ENCODE assay signal across 15 mouse cellular contexts in genomic region chr3:93368171-93368570, GRCm38 (mm10). TPM values are rescaled to one million over a fixed set of nuclear protein-coding genes. Genes with fewer than 3 reads are reported as not detected.
"Had no signal": no experiment of that assay in that cellular context is flagged by ENCODE, and none has a peak within 500 bp of the region (broad histone marks: within the 10 kb centered on the region; RNA-seq: fewer than 3 reads in every experiment).

No protein-coding gene starts in this region.

- DNase-seq: kidney, postnatal 25 days; liver, embryonic 13.5 days; thymus, postnatal 4 days had no signal

- H3K27ac ChIP-seq: left cerebral cortex, adult 2 months; limb, embryonic 10.5 days; macrophage; midbrain, embryonic 15.5 days; neural tube, embryonic 12.5 days had no signal

- H3K36me3 ChIP-seq: limb, embryonic 10.5 days; liver, embryonic 13.5 days; midbrain, embryonic 15.5 days; neural tube, embryonic 12.5 days had no signal

- H3K9ac ChIP-seq: liver, embryonic 13.5 days; midbrain, embryonic 15.5 days; neural tube, embryonic 12.5 days had no signal

- H3K27me3 ChIP-seq: liver, embryonic 13.5 days; midbrain, embryonic 15.5 days; neural tube, embryonic 12.5 days had no signal

- H3K4me1 ChIP-seq: limb, embryonic 10.5 days; megakaryocyte, embryonic 14.5 days; midbrain, embryonic 15.5 days; neural tube, embryonic 12.5 days had no signal

- H3K9me3 ChIP-seq: limb, embryonic 10.5 days; liver, embryonic 13.5 days; megakaryocyte, embryonic 14.5 days; midbrain, embryonic 15.5 days; neural tube, embryonic 12.5 days had no signal

- ATAC-seq: hindbrain, embryonic 16.5 days; inflammation-experienced regulatory T-cells, adult 6 months; lung, postnatal 0 days; midbrain, embryonic 15.5 days had no signal

- H3K4me3 ChIP-seq: left cerebral cortex, adult 2 months; limb, embryonic 10.5 days; liver, embryonic 13.5 days; megakaryocyte, embryonic 14.5 days; midbrain, embryonic 15.5 days; neural tube, embryonic 12.5 days had no signal

- H3K4me2 ChIP-seq: liver, embryonic 13.5 days; midbrain, embryonic 11.5 days; midbrain, embryonic 15.5 days; neural tube, embryonic 12.5 days had no signal

RNA-seq across cellular contexts. Expression of gene Rptn, which starts 25.3 kb away (rescaled TPM):
- polyA plus RNA-seq: hindbrain, embryonic 16.5 days; inflammation-experienced regulatory T-cells, adult 6 months; limb, embryonic 10.5 days; limb, embryonic 14.5 days; liver, embryonic 13.5 days; lung, postnatal 0 days; macrophage; midbrain, embryonic 11.5 days; midbrain, embryonic 15.5 days; neural tube, embryonic 12.5 days; stomach, embryonic 14.5 days had no signal

RNA-seq across cellular contexts. Expression of gene Hrnr, which starts 48.6 kb away (rescaled TPM):
- polyA plus RNA-seq: hindbrain, embryonic 16.5 days; inflammation-experienced regulatory T-cells, adult 6 months; limb, embryonic 10.5 days; liver, embryonic 13.5 days; lung, postnatal 0 days; macrophage; midbrain, embryonic 11.5 days; midbrain, embryonic 15.5 days; neural tube, embryonic 12.5 days; stomach, embryonic 14.5 days had no signal
